ENCODE assay signal across 10 mouse cellular contexts in genomic region chr13:110062288-110062687, GRCm38 (mm10).
DNase-seq lines count a peak whose midpoint lies in the region; ATAC-seq and TF ChIP-seq lines count a peak whose summit lies in the region.
"Had no signal": no experiment of that assay in that cellular context is flagged by ENCODE, and none has a peak within 500 bp of the region (broad histone marks: within the 10 kb centered on the region; RNA-seq: fewer than 3 reads in every experiment).

No protein-coding gene starts in this region.

- no peak overlapping the region for H3K9ac ChIP-seq in forebrain, embryonic 14.5 days (ENCODE audit: low read length)
- no peak overlapping the region for H3K9ac ChIP-seq in forebrain, embryonic 16.5 days (replicated peaks; ENCODE audit: low read depth, low read length)
- no peak overlapping the region for H3K9ac ChIP-seq in midbrain, embryonic 15.5 days

- TF ChIP-seq CTCF in kidney, adult 2 months (conservative IDR thresholded peaks at IDR 0.05; ENCODE audit: insufficient read depth, insufficient read length, low read depth, low read length): no peak

- WGBS in forebrain, embryonic 14.5 days: 68% methylated on average over 8 of the region's 8 CpGs
- 72% methylated on average over 8 of the region's 8 CpGs for WGBS in forebrain, embryonic 16.5 days
- 49% methylated on average over 8 of the region's 8 CpGs for WGBS in midbrain, embryonic 15.5 days
- 56% methylated on average over 8 of the region's 8 CpGs for WGBS in kidney, adult 2 months

- TF ChIP-seq POLR2A in kidney, adult 2 months (IDR thresholded peaks at IDR 0.05; ENCODE audit: low read depth, low read length): no peak

- no peaks in the 10 kb centered on the region for H3K27me3 ChIP-seq in forebrain, embryonic 14.5 days (replicated peaks; ENCODE audit: control insufficient read depth, insufficient read depth, low read length)
- no peaks in the 10 kb centered on the region for H3K27me3 ChIP-seq in forebrain, embryonic 16.5 days (replicated peaks; ENCODE audit: control insufficient read depth, insufficient read depth, low read length)
- no peaks in the 10 kb centered on the region for H3K27me3 ChIP-seq in midbrain, embryonic 15.5 days (replicated peaks)
- H3K27me3 ChIP-seq in kidney, adult 2 months (replicated peaks; ENCODE audit: control insufficient read depth, insufficient read depth, low read length): no peaks in the 10 kb centered on the region; the same call in 1 of the 2 replicates
- H3K27me3 ChIP-seq: CH12.LX had no signal

- no peak overlapping the region for H3K27ac ChIP-seq in forebrain, embryonic 14.5 days (ENCODE audit: low read depth, low read length)
- no peak overlapping the region for H3K27ac ChIP-seq in forebrain, embryonic 16.5 days (ENCODE audit: low read length)
- peak overlapping the region; percentile 92 for H3K27ac ChIP-seq in midbrain, embryonic 15.5 days
- H3K27ac ChIP-seq in kidney, adult 2 months (ENCODE audit: insufficient read depth, low read depth, low read length): no peak overlapping the region

- no peak overlapping the region for H3K4me2 ChIP-seq in forebrain, embryonic 14.5 days (ENCODE audit: low read length)
- H3K4me2 ChIP-seq in forebrain, embryonic 16.5 days (ENCODE audit: low read length): no peak overlapping the region
- no peak overlapping the region for H3K4me2 ChIP-seq in midbrain, embryonic 15.5 days

- no peak overlapping the region for H3K4me3 ChIP-seq in forebrain, embryonic 14.5 days (ENCODE audit: low read depth, low read length)
- no peak overlapping the region for H3K4me3 ChIP-seq in forebrain, embryonic 16.5 days (replicated peaks; ENCODE audit: low read length)
- no peak overlapping the region for H3K4me3 ChIP-seq in midbrain, embryonic 15.5 days
- H3K4me3 ChIP-seq in kidney, adult 2 months (ENCODE audit: insufficient read depth, low read depth, low read length): no peak overlapping the region

- no peaks in the 10 kb centered on the region for H3K9me3 ChIP-seq in forebrain, embryonic 14.5 days (replicated peaks; ENCODE audit: control insufficient read depth, low read length)
- no peaks in the 10 kb centered on the region for H3K9me3 ChIP-seq in forebrain, embryonic 16.5 days (ENCODE audit: control insufficient read depth, low read length)
- H3K9me3 ChIP-seq in midbrain, embryonic 15.5 days: no peaks in the 10 kb centered on the region

- DNase-seq in forebrain, embryonic 14.5 days (ENCODE audit: low spot score): no peak
- peak; percentile 91 for DNase-seq in MN1 (ENCODE audit: low spot score)
- DNase-seq in left cerebral cortex, adult 8-10 months (ENCODE audit: low spot score in 2 of 2): no peak
- no peak for DNase-seq in right cerebral cortex, postnatal 36 days (ENCODE audit: low spot score in 2 of 2)
- DNase-seq in kidney, adult 2 months: no peak

- peaks cover 5% of the 10 kb centered on the region for H3K4me1 ChIP-seq in forebrain, embryonic 14.5 days (ENCODE audit: control insufficient read depth, insufficient read depth, low read length)
- peaks cover 18% of the 10 kb centered on the region for H3K4me1 ChIP-seq in forebrain, embryonic 16.5 days (replicated peaks; ENCODE audit: control insufficient read depth, insufficient read depth, low read length)
- H3K4me1 ChIP-seq in midbrain, embryonic 15.5 days: peaks cover 23% of the 10 kb centered on the region
- no peaks in the 10 kb centered on the region for H3K4me1 ChIP-seq in kidney, adult 2 months (ENCODE audit: control insufficient read depth, insufficient read depth, low read length)

- no peaks in the 10 kb centered on the region for H3K36me3 ChIP-seq in forebrain, embryonic 14.5 days (ENCODE audit: control insufficient read depth, insufficient read depth, low read length)
- H3K36me3 ChIP-seq in forebrain, embryonic 16.5 days (ENCODE audit: control insufficient read depth, insufficient read depth): no peaks in the 10 kb centered on the region
- H3K36me3 ChIP-seq in midbrain, embryonic 15.5 days (replicated peaks): no peaks in the 10 kb centered on the region
- no peaks in the 10 kb centered on the region for H3K36me3 ChIP-seq in kidney, adult 2 months (ENCODE audit: control insufficient read depth, insufficient read depth, low read length)

- 0 out of 2 replicates have a peak, but pooled peaks have one; percentile 18 for ATAC-seq in forebrain, embryonic 14.5 days
- ATAC-seq in forebrain, embryonic 16.5 days: no peak
- 0 out of 2 replicates have a peak, but pooled peaks have one; percentile 9 for ATAC-seq in granulocyte monocyte progenitor cell, adult 5-6 weeks (replicated peaks; ENCODE audit: poor library complexity, severe bottlenecking)
- peak; percentile 57 for ATAC-seq in midbrain, embryonic 15.5 days (replicated peaks)
- ATAC-seq: inflammation-experienced regulatory T-cells, adult 6 months had no signal
